Mouse (Mus musculus) myocyte (in vitro differentiated cells): ENCODE measurements at regions not wholly inside any gene's neighbourhood (a gene's known extent, or its start where the extent isn't known, plus 50 kb on each side); places are given as distances from the start of the nearest gene placed in this dataset.

Experiments used
- H3K27me3 ChIP-seq: one replicate; pipeline ENCODE4 v1.6.1; 2011; ENCODE audit not compliant: control insufficient read depth, insufficient read depth, insufficient read length
- H3K36me3 ChIP-seq: one replicate; pipeline ENCODE4 v1.6.1; 2011; ENCODE audit not compliant: control insufficient read depth, insufficient read depth
- H3K4me2 ChIP-seq: one replicate; pipeline ENCODE4 v1.6.1; 2011; ENCODE audit warnings: low read depth, control low read depth
- H3K4me3 ChIP-seq: one replicate; pipeline ENCODE4 v1.5.1; 2011; ENCODE audit warnings: mild to moderate bottlenecking, control low read depth, moderate library complexity
- H3K79me2 ChIP-seq: one replicate; pipeline ENCODE4 v1.6.1; 2011; ENCODE audit not compliant: control insufficient read depth, insufficient read depth
- H3ac ChIP-seq: one replicate; pipeline ENCODE4 v1.6.1; 2011; ENCODE audit not compliant: control insufficient read depth, insufficient read length
- CEBPB ChIP-seq: IDR thresholded peaks from 2 replicates; pipeline ENCODE4 v1.6.1; 2011; ENCODE audit warnings: mild to moderate bottlenecking, moderate library complexity; ENCODE audit not compliant: poor library complexity, insufficient read depth, severe bottlenecking
- E2F4 ChIP-seq: IDR thresholded peaks from one replicate; pipeline ENCODE4 v1.6.1; 2011; ENCODE audit warnings: mild to moderate bottlenecking, control low read depth, moderate library complexity; ENCODE audit not compliant: insufficient read depth
- MAX ChIP-seq: IDR thresholded peaks from one replicate; pipeline ENCODE4 v1.6.1; 2011; ENCODE audit warnings: low read depth, mild to moderate bottlenecking, control low read depth
- MYOD1 ChIP-seq, 3 experiments: IDR thresholded peaks; one replicate each; pipeline ENCODE4 v1.6.1; 2011; ENCODE audit warnings: control low read depth in 2 of 3, low read depth in 2 of 3, mild to moderate bottlenecking in 2 of 3, moderate library complexity in 1 of 3; ENCODE audit not compliant: insufficient read length in 2 of 3, control insufficient read depth in 1 of 3
- MYOG ChIP-seq, 3 experiments: IDR thresholded peaks; one replicate each; pipeline ENCODE4 v1.6.1; 2011; ENCODE audit warnings: control low read depth in 2 of 3, low read depth in 2 of 3, mild to moderate bottlenecking in 2 of 3; ENCODE audit not compliant: insufficient read length in 2 of 3, control insufficient read depth in 1 of 3, insufficient read depth in 1 of 3
- POLR2A ChIP-seq: IDR thresholded peaks from one replicate; pipeline ENCODE4 v1.6.1; 2011; ENCODE audit warnings: low read depth, mild to moderate bottlenecking, control low read depth, moderate library complexity; ENCODE audit not compliant: insufficient read length
- POLR2AphosphoS2 ChIP-seq: IDR thresholded peaks from one replicate; pipeline ENCODE4 v1.6.1; 2011; ENCODE audit warnings: low read depth, control low read depth; ENCODE audit not compliant: insufficient read length
- REST ChIP-seq: IDR thresholded peaks from one replicate; pipeline ENCODE4 v1.6.1; 2011; ENCODE audit warnings: mild to moderate bottlenecking, control low read depth, moderate library complexity; ENCODE audit not compliant: insufficient read depth, insufficient read length
- SRF ChIP-seq: IDR thresholded peaks from one replicate; pipeline ENCODE4 v1.6.1; 2011; ENCODE audit warnings: low read depth; ENCODE audit not compliant: control insufficient read depth, insufficient read length
- TCF12 ChIP-seq: IDR thresholded peaks from one replicate; pipeline ENCODE4 v1.6.1; 2011; ENCODE audit warnings: mild to moderate bottlenecking, control low read depth; ENCODE audit not compliant: poor library complexity, insufficient read depth, severe bottlenecking
- TCF3 ChIP-seq: IDR thresholded peaks from one replicate; pipeline ENCODE4 v1.6.1; 2011; ENCODE audit warnings: low read depth, control low read depth; ENCODE audit not compliant: insufficient read length
- USF1 ChIP-seq: IDR thresholded peaks from one replicate; pipeline ENCODE4 v1.6.1; 2011; ENCODE audit warnings: low read depth, mild to moderate bottlenecking, control low read depth, moderate library complexity

GRCm38 (mm10) chr7:79536157-79536641, 70.0 kb upstream of the Polg start:
- Histone ChIP-seq H3K27me3 (peaks cover 71% of the 10 kb centered on the region), H3K79me2 (no peaks in the 10 kb centered on the region), H3K4me2 (no peak overlapping the region), H3K36me3 (no peaks in the 10 kb centered on the region), H3ac (no peak overlapping the region), H3K4me3 (no peak overlapping the region)
- TF ChIP-seq REST (no peak), MAX (no peak), SRF (no peak), USF1 (no peak), MYOD1 (IDR thresholded peaks at IDR 0.05; ENCODE audit: control insufficient read depth in 1 of 3, insufficient read length in 2 of 3, low read depth in 2 of 3) (no peak), E2F4 (no peak), POLR2AphosphoS2 (no peak), CEBPB (no peak), TCF3 (no peak), MYOG (IDR thresholded peaks at IDR 0.05; ENCODE audit: control insufficient read depth in 1 of 3, insufficient read depth in 1 of 3, insufficient read length in 2 of 3, low read depth in 2 of 3) (no peak), POLR2A (no peak), TCF12 (no peak)

DNA sequence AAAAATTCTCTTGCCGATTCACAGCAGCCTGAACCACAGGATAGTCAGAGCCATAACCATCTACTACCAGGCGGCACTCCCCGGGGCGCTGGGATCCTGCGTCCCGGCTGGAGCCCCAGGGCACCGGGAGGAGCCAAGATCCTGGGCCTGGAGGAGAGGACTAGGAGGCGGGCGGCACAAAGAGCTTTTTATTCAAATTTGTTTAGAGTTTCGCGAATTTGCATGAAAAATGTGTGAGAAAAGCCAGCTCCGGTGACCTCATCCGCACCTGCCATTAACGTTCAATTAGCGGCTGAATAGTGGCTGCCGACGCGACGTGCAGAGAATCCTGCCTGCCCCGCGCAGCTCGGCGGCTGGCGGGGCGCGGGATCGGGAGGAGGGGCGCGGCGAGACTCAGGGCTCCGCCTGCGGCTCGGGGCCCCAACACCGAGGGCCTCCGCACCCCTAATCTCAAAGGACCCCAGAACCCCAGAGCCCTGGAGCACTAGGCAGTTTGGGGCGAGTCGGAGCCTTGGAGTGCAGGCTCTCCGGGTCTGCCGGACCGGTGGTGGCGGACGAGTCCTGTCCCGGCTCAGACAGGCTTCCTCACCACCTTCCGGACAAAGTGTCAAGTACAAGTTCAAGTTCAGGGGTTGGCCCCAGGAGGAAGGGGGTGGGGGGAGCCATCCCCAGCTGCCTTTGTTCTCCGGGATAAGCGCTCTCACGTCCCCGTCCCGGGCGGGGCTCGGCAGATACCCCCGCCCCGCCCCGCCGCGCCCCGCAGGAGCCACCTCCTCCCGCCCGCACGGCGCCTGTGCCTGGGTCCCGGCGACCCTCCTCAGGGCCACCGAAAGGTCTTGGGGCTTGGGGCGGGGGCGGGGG, 69.3 kb upstream of the Polg start:
- Histone ChIP-seq H3K27me3 (peaks cover 73% of the 10 kb centered on the region), H3K79me2 (no peaks in the 10 kb centered on the region), H3K36me3 (no peaks in the 10 kb centered on the region), H3ac (no peak overlapping the region), H3K4me2 (peak overlapping the region; percentile 18), H3K4me3 (no peak overlapping the region)
- no peak for TF ChIP-seq TCF12
- no peak for TF ChIP-seq MYOD1 (IDR thresholded peaks at IDR 0.05; ENCODE audit: control insufficient read depth in 1 of 3, insufficient read length in 2 of 3, low read depth in 2 of 3)
- TF ChIP-seq MYOG (IDR thresholded peaks at IDR 0.05; ENCODE audit: control insufficient read depth in 1 of 3, insufficient read depth in 1 of 3, insufficient read length in 2 of 3, low read depth in 2 of 3), result no peak
- TF ChIP-seq USF1, result no peak
- TF ChIP-seq MAX, result no peak

DNA sequence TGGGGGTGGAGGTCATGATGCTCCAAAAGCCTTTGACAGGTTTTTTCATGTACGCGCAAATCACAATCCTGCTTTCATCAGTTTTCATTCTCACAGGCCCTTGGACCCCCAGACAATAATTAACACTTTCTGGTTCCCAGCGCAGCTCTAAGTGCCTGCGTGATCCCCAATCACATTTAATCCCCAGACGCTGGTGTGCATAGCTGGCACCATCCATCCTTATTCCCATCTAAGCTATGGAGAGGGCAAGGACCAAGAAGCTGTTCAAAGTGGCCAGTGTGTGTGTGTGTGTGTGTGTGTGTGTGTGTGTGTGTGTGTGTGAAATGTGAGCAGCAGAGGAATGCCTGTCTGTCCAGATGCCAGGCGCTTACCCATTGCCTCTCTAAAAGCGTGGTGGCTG, 68.7 kb upstream of the Polg start:
- Histone ChIP-seq H3ac (no peak overlapping the region), H3K27me3 (peaks cover 73% of the 10 kb centered on the region), H3K36me3 (no peaks in the 10 kb centered on the region), H3K4me3 (no peak overlapping the region), H3K79me2 (no peaks in the 10 kb centered on the region), H3K4me2 (no peak overlapping the region)
- no peak for TF ChIP-seq USF1
- TF ChIP-seq TCF3, result no peak
- TF ChIP-seq SRF, result no peak
- no peak for TF ChIP-seq E2F4
- TF ChIP-seq MYOG (IDR thresholded peaks at IDR 0.05; ENCODE audit: control insufficient read depth in 1 of 3, insufficient read depth in 1 of 3, insufficient read length in 2 of 3, low read depth in 2 of 3), result no peak
- TF ChIP-seq REST, result no peak
- no peak for TF ChIP-seq MAX
- TF ChIP-seq TCF12, result no peak
- no peak for TF ChIP-seq POLR2A
- TF ChIP-seq POLR2AphosphoS2, result no peak
- TF ChIP-seq CEBPB, result no peak
- no peak for TF ChIP-seq MYOD1 (IDR thresholded peaks at IDR 0.05; ENCODE audit: control insufficient read depth in 1 of 3, insufficient read length in 2 of 3, low read depth in 2 of 3)

DNA sequence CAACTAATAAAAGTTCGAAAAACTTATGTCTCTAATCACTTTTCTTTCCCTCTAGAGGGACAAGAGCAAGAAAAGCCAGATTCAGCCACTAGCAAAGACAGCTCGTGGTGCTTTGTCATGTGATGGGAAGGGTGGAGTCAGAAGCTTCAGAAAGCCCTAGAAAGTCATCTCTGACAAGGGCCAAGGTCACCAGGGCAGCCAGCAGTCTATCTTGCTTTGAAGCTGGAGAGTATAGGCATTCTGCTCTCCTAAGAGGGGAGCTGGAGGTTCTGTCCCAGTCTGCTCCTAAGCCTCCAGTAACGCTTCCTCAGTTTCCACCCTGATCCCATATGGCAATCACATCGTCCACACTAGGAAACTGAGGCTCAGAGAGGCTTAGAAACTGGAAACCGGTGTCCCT, 68.2 kb upstream of the Polg start:
- Histone ChIP-seq H3K27me3 (peaks cover 73% of the 10 kb centered on the region), H3K4me3 (no peak overlapping the region), H3K36me3 (no peaks in the 10 kb centered on the region), H3ac (no peak overlapping the region), H3K4me2 (no peak overlapping the region), H3K79me2 (no peaks in the 10 kb centered on the region)
- TF ChIP-seq USF1, result no peak
- TF ChIP-seq E2F4, result no peak
- no peak for TF ChIP-seq CEBPB
- TF ChIP-seq POLR2AphosphoS2, result no peak

DNA sequence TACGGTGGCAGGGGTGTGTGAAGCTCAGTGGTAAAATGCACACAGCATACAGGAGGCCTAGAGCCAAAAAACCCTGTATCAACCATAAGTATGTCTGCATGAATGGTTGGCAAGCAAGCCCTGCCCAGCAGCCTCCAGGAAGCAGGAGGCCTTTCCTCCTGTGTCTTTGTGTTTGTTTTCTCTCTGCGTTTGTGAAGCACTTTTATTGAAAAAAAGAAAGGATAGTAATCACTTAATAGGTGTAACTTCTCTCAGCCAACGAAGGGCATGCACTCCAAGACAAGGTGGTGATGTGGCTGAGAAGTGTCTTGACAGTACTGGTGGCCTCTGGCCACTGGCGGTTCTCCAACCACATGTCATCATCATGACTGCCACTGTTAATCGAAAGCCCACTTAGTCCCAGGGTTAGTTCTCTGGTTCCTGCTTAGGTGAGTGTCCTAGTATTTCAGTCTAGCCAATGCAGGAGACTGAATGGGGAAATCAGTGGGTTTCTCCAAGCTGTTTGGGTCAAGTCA, 66.5 kb upstream of the Polg start:
- Histone ChIP-seq H3K4me3 (no peak overlapping the region), H3K27me3 (peaks cover 77% of the 10 kb centered on the region), H3K79me2 (no peaks in the 10 kb centered on the region), H3ac (no peak overlapping the region), H3K36me3 (no peaks in the 10 kb centered on the region), H3K4me2 (no peak overlapping the region)
- TF ChIP-seq POLR2A, result no peak
- no peak for TF ChIP-seq CEBPB
- no peak for TF ChIP-seq MYOG (IDR thresholded peaks at IDR 0.05; ENCODE audit: control insufficient read depth in 1 of 3, insufficient read depth in 1 of 3, insufficient read length in 2 of 3, low read depth in 2 of 3)
- no peak for TF ChIP-seq SRF
- no peak for TF ChIP-seq USF1
- TF ChIP-seq MAX, result no peak
- TF ChIP-seq REST, result no peak
- TF ChIP-seq MYOD1 (IDR thresholded peaks at IDR 0.05; ENCODE audit: control insufficient read depth in 1 of 3, insufficient read length in 2 of 3, low read depth in 2 of 3), result no peak
- no peak for TF ChIP-seq TCF12
- no peak for TF ChIP-seq POLR2AphosphoS2
- TF ChIP-seq TCF3, result no peak
- no peak for TF ChIP-seq E2F4
